Mouse (Mus musculus): ENCODE measurements around the gene Ankrd36.
"Not testable (repeated sequence)": the region's sequence is repeated elsewhere in the genome, so short reads cannot be mapped to it uniquely, and the experiment has no call there.

Ankrd36 gene

GRCm38 (mm10) chr11:5551430-5551829 lies 18.1 kb upstream of the Ankrd36 start:
- DNase-seq, result no peak

DNA sequence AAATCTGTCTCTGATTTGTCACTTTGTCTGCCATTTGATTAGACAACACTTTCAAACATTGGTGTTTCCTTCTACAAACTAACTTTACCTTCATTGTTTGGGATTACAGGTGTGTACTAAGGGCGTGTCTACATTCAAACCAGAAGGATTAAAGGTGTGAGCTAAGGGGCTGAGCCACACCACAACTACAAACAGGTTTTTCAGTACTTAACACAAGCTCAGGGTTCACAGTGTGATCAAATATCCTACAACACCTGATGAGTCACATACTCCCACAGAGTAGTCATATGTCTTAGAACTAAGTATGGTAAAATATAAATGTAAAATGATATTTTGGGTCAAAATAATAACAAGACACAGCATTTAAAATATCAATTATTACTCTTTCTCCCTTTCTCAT lies 17.6 kb upstream of the Ankrd36 start:
- DNase-seq, result no peak

DNA sequence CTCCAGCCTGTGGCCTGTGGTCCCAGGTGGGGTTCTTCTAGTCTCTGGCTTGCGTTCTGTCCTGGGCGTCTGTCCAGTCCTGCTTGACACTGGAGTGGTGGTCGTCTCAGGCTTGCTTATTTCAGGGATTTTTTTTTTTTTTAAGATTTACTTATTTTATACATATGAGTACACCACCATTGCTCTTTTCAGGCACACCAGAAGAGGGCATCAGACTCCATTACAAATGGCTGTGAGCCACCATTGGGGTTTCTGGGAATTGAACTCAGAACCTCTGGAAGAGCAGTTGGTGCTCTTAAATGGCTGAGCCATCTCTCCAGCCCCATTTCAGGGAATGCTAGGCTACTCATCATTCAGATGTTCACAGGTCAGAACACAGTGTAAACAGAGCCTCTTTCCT lies 9.2 kb upstream of the Ankrd36 start:
- DNase-seq, result no peak

DNA sequence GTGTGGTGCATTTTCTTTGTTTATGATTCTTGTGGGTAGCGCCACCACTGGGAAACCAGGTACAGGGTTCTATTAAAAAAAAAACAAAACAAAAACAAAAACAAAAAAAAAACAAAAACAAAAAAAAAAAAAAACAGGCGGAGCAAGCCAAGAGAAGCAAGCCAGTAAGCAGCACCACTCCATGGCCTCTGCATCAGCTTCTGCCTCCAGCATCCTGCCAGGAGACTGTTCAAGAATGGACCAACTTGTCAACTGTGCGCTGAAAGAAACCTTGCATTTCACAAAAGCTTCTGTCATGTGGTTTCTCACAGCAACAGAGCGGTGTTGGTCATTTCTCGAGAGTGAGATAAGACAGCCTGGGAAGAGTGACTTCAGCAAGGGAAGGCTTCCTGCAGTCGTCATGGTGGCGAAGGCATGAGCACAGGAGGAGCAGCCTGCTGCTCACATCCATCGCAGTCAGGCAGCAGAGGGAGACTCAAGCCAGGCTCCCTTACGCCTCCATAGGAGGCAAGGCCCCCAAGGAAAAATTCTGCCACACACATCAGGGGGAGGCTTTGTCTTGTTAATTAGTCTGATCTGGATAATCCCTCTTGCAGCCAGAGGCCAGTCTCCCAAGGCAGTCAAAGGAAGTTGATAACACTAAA lies 6.7 kb upstream of the Ankrd36 start:
- DNase-seq, result no peak

GRCm38 (mm10) chr11:5563898-5564297 lies 5.6 kb upstream of the Ankrd36 start:
- no peak for DNase-seq

- DNase-seq, result no peak
Measured at GRCm38 (mm10) chr11:5565596-5565995, 3.9 kb upstream of the Ankrd36 start.

DNA sequence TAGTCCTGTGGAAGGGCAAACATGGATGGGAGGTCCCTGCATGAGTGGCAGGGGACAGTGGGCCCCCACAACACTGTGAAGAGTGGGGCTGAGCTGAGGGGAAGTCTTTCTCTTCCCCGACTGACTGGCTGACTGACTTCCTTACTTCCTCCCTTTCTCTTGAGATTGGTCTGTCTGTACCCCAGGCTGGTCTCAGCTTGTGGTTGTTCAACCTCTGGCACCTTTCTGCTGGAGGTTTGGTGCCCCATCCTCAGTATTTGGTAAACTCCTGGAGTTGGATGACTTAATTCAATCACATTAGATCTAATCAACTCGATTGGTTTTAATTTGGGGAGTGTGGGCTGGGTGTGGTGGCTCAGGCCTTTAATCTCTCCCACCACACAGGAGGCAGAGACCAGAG lies 3.0 kb upstream of the Ankrd36 start:
- no peak for DNase-seq

GRCm38 (mm10) chr11:5567654-5568053 lies 1.8 kb upstream of the Ankrd36 start:
- no peak for DNase-seq

GRCm38 (mm10) chr11:5568082-5568481 lies 1.4 kb upstream of the Ankrd36 start:
- no peak for DNase-seq

DNA sequence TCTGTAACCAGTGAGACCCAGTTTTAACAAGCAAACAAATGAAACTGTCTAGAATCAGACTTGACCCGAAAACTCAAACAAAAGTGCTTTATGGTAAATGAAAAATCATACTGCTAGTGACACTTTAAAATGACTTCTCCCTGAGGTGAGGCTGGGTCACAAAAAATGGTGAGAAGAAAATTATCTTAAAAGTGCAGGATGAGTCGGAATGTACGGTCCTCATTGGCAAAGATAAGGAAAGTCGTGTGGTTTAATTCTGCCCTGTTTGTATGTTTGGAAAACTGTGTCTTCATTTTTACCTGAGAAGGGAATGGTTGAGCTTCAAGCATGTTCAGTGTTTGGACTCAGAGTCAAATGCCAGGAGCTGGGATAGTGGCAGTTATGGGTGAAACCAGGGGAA lies 2.4 kb downstream of the Ankrd36 start:
- DNase-seq, result no peak

- no peak for DNase-seq
Measured at GRCm38 (mm10) chr11:5573821-5574220, 4.3 kb downstream of the Ankrd36 start.

DNA sequence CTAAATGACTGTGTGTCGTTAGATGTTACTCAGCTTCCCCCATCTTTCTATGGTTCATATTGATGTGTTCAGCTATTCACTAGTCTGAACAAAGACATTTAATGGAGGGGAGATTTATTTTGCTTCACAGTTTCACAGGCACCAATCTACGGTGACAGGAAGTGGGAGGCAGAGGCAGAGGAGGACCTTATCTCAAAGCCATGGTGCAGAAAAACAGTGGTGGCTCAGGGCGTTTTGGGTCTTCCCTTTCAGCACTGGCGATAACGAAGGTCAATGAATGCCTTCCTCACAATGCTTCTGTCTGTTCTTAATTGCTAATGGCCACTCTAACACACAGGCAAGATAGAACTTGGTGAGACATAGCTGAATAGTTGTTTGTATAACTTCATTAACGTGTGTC lies 5.6 kb downstream of the Ankrd36 start:
- DNase-seq, result no peak

DNA sequence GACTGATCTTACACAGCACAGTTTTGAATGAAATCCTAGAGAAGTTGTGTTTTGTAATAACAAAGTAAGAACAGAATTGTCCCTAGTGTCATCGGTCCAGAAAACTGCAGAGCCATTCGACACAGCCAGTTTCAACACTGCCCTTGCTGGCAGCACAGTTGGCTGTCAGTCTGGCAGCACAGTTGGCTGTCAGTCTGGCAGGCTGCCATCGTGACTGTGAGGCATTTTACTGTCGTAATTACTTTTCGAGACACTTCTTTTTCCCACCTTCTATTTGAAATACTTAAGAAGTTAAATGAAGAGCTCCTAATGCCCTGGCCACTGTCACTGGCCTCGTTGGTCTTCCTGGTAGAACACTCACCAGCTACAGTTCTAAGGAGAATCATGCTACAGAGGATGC lies 22.9 kb downstream of the Ankrd36 start:
- peak; percentile 26 to 40 for DNase-seq

DNA sequence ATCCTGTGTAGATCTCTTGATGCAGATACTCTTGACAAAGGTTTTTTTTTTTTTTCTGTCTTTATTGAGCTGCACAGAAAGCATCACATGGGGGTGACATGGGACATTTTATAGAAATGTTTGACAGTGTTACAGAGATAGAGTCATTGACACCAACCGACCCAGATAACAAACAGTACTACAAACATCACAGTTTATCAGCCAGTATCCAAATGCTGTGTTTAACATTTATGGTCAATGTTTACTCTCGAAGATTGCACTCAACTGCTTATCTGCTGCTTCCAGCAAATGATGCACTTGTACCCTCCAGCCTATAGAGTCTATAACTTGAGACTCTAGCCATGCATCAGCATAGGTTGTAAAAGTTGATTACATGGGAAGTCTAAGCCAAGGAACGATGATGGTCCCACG lies 25.9 kb downstream of the Ankrd36 start:
- no peak for DNase-seq

DNA sequence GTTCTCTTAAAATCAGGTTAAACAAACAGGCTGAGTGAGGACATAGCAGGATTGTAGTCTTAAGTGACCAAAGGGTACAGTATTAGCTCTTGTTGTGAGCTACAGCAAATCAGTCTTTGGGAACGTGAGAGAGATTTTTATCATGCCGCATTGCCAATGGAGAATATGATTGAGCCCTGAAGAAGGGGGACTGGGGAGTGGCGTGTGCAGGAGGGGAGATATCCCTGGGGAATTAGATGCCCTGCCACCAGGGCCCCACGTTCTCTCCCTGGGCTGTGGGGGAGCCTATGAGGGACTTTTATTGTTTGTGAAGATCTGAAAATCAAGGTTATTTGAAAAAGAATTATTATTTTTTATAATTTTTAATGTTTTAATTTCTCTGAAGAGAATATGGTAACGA lies 26.3 kb downstream of the Ankrd36 start:
- no peak for DNase-seq

DNA sequence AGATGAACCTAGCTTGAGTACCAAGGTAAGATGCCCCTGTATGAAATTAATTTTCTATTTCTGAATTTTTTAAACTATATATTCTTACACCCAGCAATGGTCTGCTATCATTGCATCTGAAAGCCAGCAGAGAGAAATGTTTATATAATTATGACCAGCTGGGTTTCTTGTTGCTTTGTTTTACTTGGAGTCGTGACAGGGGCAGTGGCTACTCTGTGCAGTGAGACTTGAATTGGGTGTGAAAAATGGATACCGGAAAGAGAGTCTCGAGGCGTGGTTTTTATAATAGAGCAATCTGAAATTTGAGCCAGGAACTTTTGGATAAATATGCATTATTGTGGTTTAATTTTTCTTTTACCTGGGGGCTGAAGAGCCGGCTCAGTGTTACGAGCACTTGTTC lies 27.3 kb downstream of the Ankrd36 start:
- DNase-seq, result no peak

DNA sequence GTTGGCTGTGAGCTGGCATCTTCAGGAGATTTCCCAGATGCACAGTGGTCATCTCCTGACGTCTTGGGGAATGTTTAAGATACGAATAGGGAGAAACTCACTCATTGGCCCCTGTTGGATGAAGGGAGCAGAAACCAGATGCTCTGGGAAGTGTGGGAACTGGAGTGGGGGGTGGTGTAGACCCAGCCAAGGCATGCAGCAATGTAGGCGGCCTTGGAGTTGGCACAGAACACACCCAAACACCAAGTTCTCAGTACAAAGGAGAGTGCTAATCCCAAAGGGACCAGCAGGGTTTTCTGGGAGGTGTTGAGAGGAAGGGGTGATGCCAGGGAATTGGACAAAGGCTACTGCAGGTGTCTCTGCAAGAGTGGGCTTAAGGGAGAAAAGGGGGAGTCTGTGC lies 35.9 kb downstream of the Ankrd36 start:
- DNase-seq, result no peak

GRCm38 (mm10) chr11:5611918-5612317 lies 42.4 kb downstream of the Ankrd36 start:
- DNase-seq, result not testable (repeated sequence)

DNA sequence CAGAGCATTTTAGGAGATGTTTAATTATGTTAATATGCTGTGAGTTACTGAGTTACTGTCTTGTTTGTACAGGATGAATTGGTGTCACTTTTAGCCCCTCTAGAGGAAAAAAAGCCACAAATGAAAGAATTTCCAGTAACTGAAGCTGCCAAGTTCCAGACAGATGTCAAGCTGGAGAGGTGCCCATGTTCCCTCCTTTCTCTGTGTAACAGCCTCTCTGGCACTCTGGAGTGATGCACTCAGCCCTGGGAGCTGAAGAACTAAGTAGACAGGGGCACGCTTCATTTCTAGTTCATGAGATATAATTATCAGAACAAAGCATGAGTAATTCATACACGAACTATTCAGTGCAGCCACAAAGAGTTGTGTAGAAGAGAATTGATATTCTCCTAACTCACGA lies 45.0 kb downstream of the Ankrd36 start:
- DNase-seq, result no peak

DNA sequence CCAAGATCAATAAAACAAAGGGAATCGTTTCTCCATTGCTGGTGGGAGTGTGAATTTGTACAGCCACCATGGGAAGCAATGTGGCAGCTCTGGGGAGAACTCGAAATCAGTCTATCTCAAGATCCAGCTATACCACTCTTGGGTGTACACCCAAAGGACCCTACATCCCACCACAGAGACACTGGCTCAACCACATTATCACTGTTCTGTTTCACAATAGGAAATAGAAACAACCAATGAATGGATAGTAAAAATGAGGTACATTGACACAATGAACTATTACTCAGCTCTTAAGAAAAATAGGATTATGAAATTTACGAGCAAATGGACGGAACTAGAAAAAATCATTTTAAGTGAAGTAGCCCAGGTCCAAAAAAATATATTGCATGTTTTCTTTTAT lies 55.6 kb downstream of the Ankrd36 start:
- no peak for DNase-seq

- peak; percentile 72 to 83 for DNase-seq
Measured at GRCm38 (mm10) chr11:5629033-5629432, 59.5 kb downstream of the Ankrd36 start.

- no peak for DNase-seq
Measured at GRCm38 (mm10) chr11:5643085-5643484, 73.6 kb downstream of the Ankrd36 start.

DNA sequence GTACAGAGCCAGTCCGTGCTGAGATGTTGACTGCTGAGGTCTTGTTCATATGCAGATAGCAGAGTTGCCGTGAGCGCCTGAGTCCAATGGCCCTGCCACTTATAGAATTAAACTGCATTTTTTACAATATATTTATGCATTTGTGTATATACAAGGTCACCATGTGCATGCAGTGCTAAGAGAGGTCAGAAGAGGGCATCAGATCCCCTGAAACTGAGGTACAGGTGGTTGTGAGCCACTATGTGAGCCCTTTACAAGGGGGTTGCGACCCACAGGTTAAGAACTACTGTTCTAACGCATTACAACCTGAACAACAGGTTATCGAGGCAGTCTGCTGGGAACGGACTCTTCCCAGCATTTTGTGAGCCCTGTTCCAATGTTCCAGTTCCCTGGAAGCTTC lies 80.8 kb downstream of the Ankrd36 start:
- DNase-seq, result peak in 1 of 2 experiments; percentile 4

- no peak for DNase-seq
Measured at GRCm38 (mm10) chr11:5682541-5682940, 113.1 kb downstream of the Ankrd36 start.

- DNase-seq, result no peak
Measured at GRCm38 (mm10) chr11:5684283-5684682, 114.8 kb downstream of the Ankrd36 start.

- no peak for DNase-seq
Measured at GRCm38 (mm10) chr11:5691775-5692174, 122.3 kb downstream of the Ankrd36 start.

All from cerebellum, adult 18-20 months (tissue).